Mouse (Mus musculus) cerebellum, postnatal 10 days (tissue): Measurements from ENCODE around the gene Trim24.
"Not testable (repeated sequence)": the region's sequence is repeated elsewhere in the genome, so short reads cannot be mapped to it uniquely, and the experiment has no call there.

Experiments
- DNase-seq, 2 experiments: peaks; one replicate each; pipeline ENCODE4 v3.0.0; 2021; ENCODE audit warnings: mixed read lengths in 2 of 2

Trim24 gene

DNA sequence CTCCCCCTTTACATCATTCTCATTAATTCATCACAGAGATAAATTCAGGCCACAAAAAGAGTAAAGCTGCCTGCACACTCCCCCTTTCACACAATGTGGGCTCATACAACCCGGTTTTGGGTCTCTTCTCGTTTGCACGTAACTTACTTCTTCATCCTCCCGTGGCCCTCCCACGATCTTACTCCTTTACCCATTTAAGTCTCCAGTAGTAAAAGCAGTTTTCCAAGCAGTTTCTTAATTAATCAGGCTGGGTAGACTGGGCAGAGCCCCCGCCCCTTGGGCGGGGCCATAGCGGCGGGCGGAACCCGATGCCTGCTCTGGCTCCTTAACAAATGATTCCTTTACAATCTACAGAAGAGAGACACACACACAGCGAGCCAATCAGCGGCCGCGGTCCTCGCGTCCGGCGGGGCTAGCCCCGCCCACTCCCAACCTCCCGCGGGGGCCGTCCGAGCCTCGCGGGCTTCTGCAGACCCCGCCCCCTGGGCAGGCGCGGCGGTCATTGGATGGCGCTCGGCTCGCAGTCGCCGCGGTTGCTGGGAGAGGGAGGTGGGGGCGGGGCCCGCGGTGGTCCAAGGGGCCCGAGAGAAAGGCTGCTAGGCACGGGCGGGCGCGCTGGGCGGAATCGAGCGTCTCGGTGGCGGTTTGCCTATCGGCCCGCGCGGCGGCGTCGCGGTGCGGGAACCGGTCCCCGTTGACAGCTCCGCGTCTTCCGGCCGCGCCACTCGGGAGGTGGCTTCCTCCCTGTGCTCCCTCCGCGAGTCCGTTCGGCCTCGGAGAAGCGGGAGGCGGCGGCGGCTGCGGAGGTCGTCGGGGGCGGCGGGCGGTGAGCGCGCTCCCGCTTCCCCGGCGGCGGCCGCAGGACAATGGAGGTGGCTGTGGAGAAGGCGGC lies at the start of gene Trim24:
Trim24 (plus strand) TSS at position 567 of the 892 bp plus-strand sequence.
- peak; percentile 100 for DNase-seq

DNA sequence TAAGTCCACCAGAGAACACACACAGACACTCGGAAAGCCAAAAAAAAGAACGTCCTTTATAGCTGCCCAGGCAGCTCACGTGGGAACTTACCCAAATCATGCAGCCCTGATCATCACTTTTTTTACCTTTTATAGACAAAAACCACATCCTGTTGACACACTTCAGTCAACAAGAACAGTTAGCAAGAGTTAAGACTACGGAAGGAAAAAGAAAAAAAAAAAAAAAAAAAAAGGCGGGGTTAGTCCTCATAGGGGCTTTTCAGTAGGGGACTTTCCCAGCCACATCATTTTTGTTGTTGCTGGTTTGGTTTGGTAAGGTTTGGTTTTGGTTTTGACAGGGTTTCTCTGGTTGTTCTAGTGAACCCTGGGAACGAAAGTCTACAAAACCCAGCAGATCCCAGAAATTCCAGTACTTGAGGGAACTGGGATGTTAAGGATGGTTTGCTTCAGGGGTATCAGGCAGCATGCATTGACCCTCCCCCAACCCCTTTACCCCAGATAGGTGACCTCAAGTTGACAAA lies 49.0 kb upstream of the Trim24 start:
- no peak for DNase-seq

DNA sequence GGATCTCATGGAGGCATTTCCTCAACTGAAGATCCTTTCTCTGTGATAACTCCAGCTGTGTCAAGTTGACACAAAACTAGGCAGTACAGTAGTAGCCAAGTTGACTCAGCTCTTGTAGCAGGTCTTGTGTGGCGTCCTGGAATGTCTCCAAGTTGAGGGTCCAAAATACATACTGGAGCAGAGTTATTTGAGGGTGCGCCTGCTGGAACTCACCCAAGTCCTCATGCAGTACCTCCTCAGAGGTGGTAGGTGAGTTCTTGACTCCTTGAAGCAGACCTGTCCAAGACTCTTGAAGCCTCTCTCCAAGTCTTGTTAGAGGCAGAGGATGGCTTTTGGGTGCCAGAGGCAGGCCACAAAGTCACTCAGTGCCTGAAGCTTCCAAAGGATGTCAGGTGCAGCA lies 48.2 kb upstream of the Trim24 start:
- peak in 1 of 2 experiments; percentile 1 for DNase-seq

- DNase-seq: no peak
Observed at GRCm38 (mm10) chr6:37823731-37824130, 46.9 kb upstream of the Trim24 start.

GRCm38 (mm10) chr6:37825331-37826115 lies 45.1 kb upstream of the Trim24 start:
- DNase-seq: not testable (repeated sequence)

- no peak for DNase-seq
Observed at GRCm38 (mm10) chr6:37828955-37829354, 41.7 kb upstream of the Trim24 start.

DNA sequence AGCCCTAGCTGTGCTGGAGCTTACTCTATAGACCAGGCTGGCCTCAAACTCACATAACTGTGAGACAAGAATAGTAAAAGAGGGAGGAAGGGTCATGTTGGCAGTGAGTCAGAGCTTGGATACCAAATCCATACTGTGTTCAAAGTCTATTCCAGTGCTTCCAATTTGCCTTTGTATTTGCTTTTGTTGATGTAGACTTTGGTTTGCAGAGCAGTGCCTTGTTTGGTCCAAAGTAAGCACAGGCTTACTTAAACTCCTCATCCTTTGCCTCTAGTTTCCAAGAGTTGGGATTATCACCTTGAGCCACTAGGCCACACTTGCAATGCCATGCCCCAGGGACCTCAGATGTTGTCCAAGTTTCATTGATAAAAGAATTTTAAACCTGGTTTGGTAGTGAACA lies 41.0 kb upstream of the Trim24 start:
- DNase-seq: no peak

- no peak for DNase-seq
Observed at GRCm38 (mm10) chr6:37833691-37834090, 36.9 kb upstream of the Trim24 start.

DNA sequence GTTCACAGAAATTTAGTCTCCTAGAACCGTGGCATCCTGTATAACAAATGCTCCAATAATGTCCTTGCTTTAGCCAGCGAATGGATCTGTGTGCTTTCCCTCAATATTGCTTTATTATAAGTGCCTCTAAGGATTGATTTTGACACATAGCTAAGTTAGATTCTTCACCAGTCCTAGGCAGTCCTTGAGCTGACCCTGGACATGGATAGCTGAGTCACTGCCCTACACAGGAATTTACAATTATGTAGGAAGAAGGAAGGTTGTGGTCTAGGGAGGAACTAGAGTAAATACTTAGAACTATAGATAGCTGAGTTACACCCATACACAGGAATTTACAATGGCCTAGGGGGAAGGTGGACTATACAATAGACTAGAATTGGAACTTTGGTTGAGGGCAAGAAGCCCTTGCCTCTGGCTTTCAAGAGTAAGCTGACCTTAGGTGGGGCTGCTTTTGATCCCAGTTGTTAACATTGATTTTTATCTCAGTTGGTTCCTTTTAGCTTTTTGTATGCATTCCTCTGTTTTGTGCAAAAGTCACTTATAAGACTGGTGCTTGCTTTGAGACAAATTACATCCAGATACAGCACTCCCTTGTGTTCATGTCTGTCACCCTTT lies 33.6 kb upstream of the Trim24 start:
- not testable (repeated sequence) for DNase-seq

GRCm38 (mm10) chr6:37842779-37843605 lies 27.6 kb upstream of the Trim24 start:
- DNase-seq: no peak

DNA sequence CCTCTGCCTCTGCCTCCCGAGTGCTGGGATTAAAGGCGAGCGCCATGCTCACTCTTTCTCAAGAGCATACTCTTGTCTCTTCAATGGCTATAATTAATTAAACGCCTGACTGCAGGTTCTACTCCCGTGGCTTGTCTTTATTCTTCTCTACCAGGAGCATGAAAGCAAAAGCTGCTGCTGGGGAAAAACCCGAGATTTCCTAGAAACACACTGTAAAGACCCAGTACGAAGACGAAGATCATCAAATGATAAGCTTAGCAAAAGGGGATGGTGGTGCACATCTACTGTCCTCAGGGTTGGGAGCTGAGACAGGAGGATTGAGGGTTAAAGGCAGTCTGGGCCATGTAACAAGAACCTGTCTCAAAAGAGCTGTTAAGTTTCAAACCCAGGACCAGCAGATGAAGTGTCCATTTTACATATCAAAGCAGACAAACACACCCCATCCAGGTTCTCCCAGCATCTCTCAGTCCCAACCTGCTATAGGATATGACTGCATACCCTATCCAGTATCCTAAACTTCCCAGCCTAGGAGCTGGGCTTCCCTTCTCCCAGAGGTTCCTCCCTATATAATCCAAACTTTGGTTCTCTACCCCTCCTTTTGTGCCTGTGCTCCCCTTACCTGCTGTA lies 26.9 kb upstream of the Trim24 start:
- DNase-seq: no peak

DNA sequence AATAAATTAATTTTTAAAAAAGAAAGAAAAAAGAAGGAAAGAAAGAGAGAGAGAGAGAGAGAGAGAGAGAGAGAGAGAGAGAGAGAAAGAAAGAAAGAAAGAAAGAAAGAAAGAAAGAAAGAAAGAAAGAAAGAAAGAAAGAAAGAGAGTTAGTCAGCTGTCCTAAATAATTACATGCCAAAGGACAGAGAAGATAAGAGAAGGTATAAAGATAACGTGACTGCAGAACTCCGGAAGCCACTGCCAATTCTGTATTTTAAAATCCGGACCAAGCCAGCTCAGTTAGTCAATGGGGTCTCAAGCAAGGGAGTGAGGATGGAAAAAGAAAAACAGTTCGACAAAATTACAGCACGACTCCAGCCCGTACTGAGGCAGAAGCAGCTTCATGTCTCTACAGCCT lies 25.7 kb upstream of the Trim24 start:
- not testable (repeated sequence) for DNase-seq

- not testable (repeated sequence) for DNase-seq
Observed at GRCm38 (mm10) chr6:37847531-37847930, 23.1 kb upstream of the Trim24 start.

GRCm38 (mm10) chr6:37851352-37851751 lies 19.3 kb upstream of the Trim24 start:
- DNase-seq: no peak

DNA sequence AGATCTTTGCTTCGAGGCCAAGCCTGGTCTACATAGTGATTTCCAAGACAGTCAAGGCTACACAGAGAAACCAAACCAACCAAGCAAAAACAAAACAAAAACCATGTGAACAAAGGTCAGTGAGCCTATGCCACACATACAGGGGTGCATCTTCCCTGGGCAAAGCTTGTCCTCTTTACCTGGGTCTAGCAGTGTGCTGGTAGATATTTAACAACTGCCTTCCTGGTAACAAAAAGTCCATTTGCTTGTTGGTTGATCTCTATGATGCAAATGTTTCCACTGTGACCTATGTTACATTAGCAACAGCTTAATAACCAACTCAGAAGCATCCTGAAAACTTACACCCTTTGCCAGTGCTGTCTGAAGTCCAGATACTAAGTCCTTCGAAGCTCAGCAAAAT lies 17.3 kb upstream of the Trim24 start:
- no peak for DNase-seq

DNA sequence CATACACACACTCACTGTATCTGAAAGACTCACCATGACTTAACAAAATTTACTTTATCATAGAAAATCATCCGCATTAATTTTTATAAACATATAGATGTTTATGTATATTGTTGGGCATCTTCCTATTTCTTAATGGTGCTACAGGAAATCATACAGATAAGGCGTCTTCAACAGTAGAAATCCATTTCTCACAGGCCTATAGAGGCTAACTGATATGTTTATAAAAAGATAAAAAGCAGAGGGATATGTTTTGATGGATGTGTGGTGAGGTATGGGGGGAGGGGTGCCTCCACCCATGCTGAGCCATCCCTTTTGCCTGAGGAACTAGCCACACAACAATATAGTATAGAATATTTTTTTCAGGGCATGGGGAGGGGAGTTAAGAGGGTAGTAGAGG lies 15.2 kb upstream of the Trim24 start:
- no peak for DNase-seq

DNA sequence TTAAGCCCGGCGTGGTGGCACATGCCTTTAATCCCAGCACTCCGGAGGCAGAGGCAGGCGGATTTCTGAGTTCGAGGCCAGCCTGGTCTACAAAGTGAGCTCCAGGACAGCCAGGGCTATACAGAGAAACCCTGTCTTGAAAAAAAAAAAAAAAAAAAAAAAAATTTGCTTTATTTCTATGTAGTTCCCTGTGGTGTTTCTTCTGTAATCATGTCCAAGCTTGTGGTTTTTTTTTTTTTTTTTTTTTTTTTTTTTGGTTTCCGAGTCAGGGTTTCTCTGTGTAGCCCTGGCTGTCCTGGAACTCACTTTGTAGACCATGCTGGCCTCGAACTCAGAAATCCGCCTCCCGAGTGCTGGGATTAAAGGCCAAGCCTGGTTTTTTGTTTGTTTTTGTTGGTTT lies 14.3 kb upstream of the Trim24 start:
- DNase-seq: not testable (repeated sequence)

- DNase-seq: no peak
Observed at GRCm38 (mm10) chr6:37857196-37857874, 13.3 kb upstream of the Trim24 start.

GRCm38 (mm10) chr6:37858126-37858525 lies 12.5 kb upstream of the Trim24 start:
- no peak for DNase-seq

DNA sequence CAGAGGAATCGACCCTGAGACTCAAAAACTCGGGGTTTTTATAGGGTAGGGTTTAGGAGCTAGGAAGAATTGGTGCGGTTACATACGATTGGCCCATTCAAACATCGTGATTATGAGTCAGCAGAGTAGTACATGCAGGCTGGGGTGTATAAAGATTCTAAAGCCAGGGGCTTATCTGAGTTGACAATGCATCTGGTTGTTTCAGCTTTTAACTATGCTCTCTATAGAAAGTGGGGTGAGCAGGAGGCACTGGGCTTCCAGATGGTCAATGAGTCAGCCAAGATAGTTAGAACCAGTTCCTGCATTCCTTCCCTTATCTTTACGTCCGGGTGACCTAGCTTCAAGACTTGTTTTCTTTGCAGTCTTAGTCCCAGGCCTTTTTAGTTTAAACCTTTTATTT lies 7.7 kb upstream of the Trim24 start:
- DNase-seq: no peak
